Mouse (Mus musculus): ENCODE measurements around the gene Adprm. TPM values are rescaled to one million over a fixed set of nuclear protein-coding genes. Genes with fewer than 3 reads are reported as not detected.

The Adprm gene
- polyA plus RNA-seq, 1 experiment from 2014 or later, result 18.5 TPM

DNA sequence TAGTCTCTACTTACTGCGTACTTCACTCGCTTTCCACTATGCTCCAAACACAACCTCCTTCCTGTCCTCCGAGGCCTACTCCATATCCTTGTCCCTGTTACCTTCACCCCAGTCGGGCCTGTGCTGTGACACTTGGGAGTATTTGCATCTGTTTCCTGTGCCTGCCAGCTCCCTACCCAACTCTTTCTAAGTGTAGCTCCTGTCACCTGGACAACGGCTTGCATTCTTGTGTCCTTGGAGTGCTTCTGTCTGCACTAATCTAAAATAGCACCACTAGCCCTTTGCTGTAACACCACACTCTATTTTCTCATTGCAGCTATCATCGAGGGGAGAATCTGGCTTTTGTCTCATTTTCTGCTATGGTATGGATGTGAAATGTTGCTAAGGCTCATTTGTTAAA, 11.9 kb downstream of the Adprm start:
- 90% methylated on average over 6 of the region's 6 CpGs for WGBS
- no peak for ATAC-seq (replicated peaks; ENCODE audit: low FRiP score)
- no peaks in the 10 kb centered on the region for H3K27me3 ChIP-seq (replicated peaks; ENCODE audit: control insufficient read depth, insufficient read depth, low read length)
- H3K9me3 ChIP-seq (ENCODE audit: control insufficient read depth, low read length), result no peaks in the 10 kb centered on the region
- no peak overlapping the region for H3K4me2 ChIP-seq
- peaks cover 3% of the 10 kb centered on the region; the same call in 1 of the 2 replicates for H3K4me1 ChIP-seq (replicated peaks; ENCODE audit: control insufficient read depth, insufficient read depth, low read length)
- no peak for DNase-seq (ENCODE audit: low spot score)
- H3K27ac ChIP-seq (ENCODE audit: low read depth, low read length), result no peak overlapping the region
- H3K9ac ChIP-seq (ENCODE audit: low read depth, low read length), result no peak overlapping the region
- no peak overlapping the region for H3K4me3 ChIP-seq (ENCODE audit: low read depth, low read length)
- H3K36me3 ChIP-seq (ENCODE audit: control insufficient read depth, insufficient read depth, low read length), result peaks cover 21% of the 10 kb centered on the region

DNA sequence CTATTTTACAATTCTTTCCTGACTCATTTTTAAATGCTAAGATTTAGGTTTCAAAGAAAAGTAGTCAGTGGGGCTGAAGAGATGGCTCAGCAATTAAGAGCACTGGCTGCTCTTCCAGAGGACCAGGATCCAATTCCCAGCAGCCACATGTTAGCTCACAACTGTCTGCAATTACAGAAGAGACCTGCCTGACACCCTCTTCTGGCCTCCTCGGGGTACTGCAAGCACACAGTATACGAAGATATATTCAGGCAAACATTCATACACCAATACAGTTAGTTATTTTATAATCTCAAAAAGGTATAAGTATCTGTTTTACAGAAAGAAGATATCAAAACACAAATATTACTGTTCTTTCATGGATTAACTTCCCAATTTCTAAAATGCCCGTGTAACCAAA, 12.6 kb downstream of the Adprm start:
- no peak overlapping the region for H3K4me2 ChIP-seq
- no peak overlapping the region for H3K27ac ChIP-seq (ENCODE audit: low read depth, low read length)
- no peak for ATAC-seq (replicated peaks; ENCODE audit: low FRiP score)
- H3K4me1 ChIP-seq (replicated peaks; ENCODE audit: control insufficient read depth, insufficient read depth, low read length), result peaks cover 3% of the 10 kb centered on the region; the same call in 1 of the 2 replicates
- H3K36me3 ChIP-seq (ENCODE audit: control insufficient read depth, insufficient read depth, low read length), result peaks cover 21% of the 10 kb centered on the region
- H3K27me3 ChIP-seq (replicated peaks; ENCODE audit: control insufficient read depth, insufficient read depth, low read length), result no peaks in the 10 kb centered on the region
- H3K9ac ChIP-seq (ENCODE audit: low read depth, low read length), result no peak overlapping the region
- 85% methylated on average over 3 of the region's 3 CpGs for WGBS
- no peaks in the 10 kb centered on the region for H3K9me3 ChIP-seq (ENCODE audit: control insufficient read depth, low read length)
- H3K4me3 ChIP-seq (ENCODE audit: low read depth, low read length), result no peak overlapping the region
- DNase-seq (ENCODE audit: low spot score), result no peak

DNA sequence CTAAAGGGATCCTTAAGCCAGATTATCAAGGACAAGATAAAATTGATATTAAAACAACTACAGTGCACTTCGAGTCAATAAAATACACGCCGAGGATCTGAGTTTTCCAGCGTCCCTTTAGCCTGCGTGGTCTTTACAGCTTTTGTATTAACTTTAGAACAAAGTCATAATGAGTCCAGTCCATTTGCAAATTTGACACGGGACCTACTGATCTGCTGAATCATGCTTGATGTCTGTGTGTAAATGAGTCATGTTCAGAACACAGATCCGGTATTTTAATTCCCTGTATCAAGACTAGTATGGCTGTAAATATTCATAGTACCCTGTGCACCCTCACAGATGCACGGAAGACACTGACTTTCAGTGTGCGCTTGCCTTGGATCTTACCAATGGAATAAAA, 15.5 kb downstream of the Adprm start:
- H3K4me3 ChIP-seq (ENCODE audit: low read depth, low read length), result no peak overlapping the region
- peaks cover 19% of the 10 kb centered on the region for H3K36me3 ChIP-seq (ENCODE audit: control insufficient read depth, insufficient read depth, low read length)
- no peak overlapping the region for H3K4me2 ChIP-seq
- H3K27me3 ChIP-seq (replicated peaks; ENCODE audit: control insufficient read depth, insufficient read depth, low read length), result no peaks in the 10 kb centered on the region
- DNase-seq (ENCODE audit: low spot score) (no peak), ATAC-seq (replicated peaks; ENCODE audit: low FRiP score) (no peak)
- no peak overlapping the region for H3K9ac ChIP-seq (ENCODE audit: low read depth, low read length)
- no peaks in the 10 kb centered on the region for H3K4me1 ChIP-seq (replicated peaks; ENCODE audit: control insufficient read depth, insufficient read depth, low read length)
- H3K27ac ChIP-seq (ENCODE audit: low read depth, low read length), result no peak overlapping the region
- H3K9me3 ChIP-seq (ENCODE audit: control insufficient read depth, low read length), result no peaks in the 10 kb centered on the region
- WGBS, result 91% methylated on average over 9 of the region's 9 CpGs

DNA sequence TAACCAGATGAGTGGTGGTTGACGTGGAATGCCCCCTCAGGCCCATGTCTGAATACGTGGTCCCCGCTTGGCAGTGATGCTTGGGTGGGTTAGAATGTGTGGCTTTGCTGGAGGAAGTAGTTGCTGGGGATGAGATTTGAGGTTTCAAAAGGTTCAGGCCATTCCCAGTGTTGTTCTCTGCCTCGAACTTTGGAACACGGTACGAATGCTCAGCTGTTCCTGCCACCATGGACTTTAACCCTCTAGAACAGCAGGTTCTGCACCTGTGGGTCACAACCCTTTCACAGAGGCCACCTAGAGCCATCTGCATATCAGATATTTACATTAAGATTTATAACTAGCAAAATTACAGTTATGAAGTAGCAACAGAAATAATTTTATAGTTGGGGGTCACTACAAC, 16.2 kb downstream of the Adprm start:
- Histone ChIP-seq H3K27me3 (replicated peaks; ENCODE audit: control insufficient read depth, insufficient read depth, low read length) (no peaks in the 10 kb centered on the region), H3K4me2 (no peak overlapping the region), H3K36me3 (ENCODE audit: control insufficient read depth, insufficient read depth, low read length) (peaks cover 16% of the 10 kb centered on the region), H3K4me3 (ENCODE audit: low read depth, low read length) (no peak overlapping the region), H3K27ac (ENCODE audit: low read depth, low read length) (no peak overlapping the region), H3K9ac (ENCODE audit: low read depth, low read length) (no peak overlapping the region), H3K4me1 (replicated peaks; ENCODE audit: control insufficient read depth, insufficient read depth, low read length) (no peaks in the 10 kb centered on the region), H3K9me3 (ENCODE audit: control insufficient read depth, low read length) (no peaks in the 10 kb centered on the region)
- no peak for ATAC-seq (replicated peaks; ENCODE audit: low FRiP score)
- 85% methylated on average over 6 of the region's 6 CpGs for WGBS
- DNase-seq (ENCODE audit: low spot score), result no peak

DNA sequence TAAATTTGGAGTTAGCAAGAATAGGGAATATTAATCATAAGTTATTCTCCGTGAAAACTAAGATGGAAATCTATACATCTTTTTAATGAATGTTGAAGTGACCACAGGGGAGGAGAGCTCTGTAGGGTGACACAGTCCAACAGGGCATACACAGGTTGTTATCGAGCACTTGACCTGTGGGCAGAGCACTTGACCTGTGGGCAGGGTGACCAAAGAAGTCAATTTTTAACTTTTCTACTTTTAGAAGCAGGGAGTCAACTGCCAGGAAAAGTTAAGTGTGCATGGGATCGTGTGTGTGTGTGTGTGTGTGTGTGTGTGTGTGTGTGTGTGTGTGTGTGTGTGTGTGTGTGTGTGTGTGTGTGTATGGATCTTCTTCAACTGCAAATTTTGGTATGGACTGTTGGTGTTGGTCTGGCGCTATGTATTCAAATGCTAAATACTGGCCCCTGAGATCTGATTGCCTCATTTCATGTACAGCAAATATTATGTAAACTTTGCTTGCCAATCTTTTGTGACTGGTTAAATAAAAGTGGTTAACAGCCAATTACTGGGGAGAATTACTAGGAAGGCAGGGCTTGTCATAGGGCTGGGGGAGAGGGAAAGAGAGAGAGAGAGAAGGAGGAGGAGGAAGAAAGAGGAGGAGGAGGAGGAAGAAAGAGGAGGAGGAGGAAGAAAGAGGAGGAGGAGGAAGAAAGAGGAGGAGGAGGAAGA, 17.5 kb downstream of the Adprm start:
- 0 out of 2 replicates have a peak, but pooled peaks have one; percentile 57 for ATAC-seq (replicated peaks; ENCODE audit: low FRiP score)
- H3K27me3 ChIP-seq (replicated peaks; ENCODE audit: control insufficient read depth, insufficient read depth, low read length), result no peaks in the 10 kb centered on the region
- H3K9ac ChIP-seq (ENCODE audit: low read depth, low read length), result no peak overlapping the region
- DNase-seq (ENCODE audit: low spot score), result no peak
- no peaks in the 10 kb centered on the region for H3K4me1 ChIP-seq (replicated peaks; ENCODE audit: control insufficient read depth, insufficient read depth, low read length)
- H3K4me2 ChIP-seq, result no peak overlapping the region
- no peak overlapping the region for H3K27ac ChIP-seq (ENCODE audit: low read depth, low read length)
- WGBS, result 64% methylated on average over 4 of the region's 4 CpGs
- H3K4me3 ChIP-seq (ENCODE audit: low read depth, low read length), result no peak overlapping the region
- H3K9me3 ChIP-seq (ENCODE audit: control insufficient read depth, low read length), result no peaks in the 10 kb centered on the region
- peaks cover 8% of the 10 kb centered on the region for H3K36me3 ChIP-seq (ENCODE audit: control insufficient read depth, insufficient read depth, low read length)

DNA sequence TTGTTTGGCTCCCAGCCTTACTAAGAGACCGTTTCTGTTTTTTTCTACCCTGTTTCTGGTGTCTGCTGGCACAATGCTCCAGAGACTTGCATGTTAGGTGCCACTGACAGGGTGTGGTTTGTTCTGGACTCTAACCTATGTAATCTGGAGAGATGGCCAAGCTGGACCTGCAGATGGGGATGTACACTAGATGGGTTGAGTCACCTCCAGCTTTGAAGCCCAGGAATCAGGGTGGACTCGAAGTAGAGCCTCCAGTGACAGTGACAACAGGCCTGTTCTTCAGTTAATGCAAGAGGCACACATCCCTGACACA, 20.8 kb downstream of the Adprm start:
- no peaks in the 10 kb centered on the region for H3K27me3 ChIP-seq (replicated peaks; ENCODE audit: control insufficient read depth, insufficient read depth, low read length)
- WGBS, result 60% methylated on average over 2 of the region's 2 CpGs

DNA sequence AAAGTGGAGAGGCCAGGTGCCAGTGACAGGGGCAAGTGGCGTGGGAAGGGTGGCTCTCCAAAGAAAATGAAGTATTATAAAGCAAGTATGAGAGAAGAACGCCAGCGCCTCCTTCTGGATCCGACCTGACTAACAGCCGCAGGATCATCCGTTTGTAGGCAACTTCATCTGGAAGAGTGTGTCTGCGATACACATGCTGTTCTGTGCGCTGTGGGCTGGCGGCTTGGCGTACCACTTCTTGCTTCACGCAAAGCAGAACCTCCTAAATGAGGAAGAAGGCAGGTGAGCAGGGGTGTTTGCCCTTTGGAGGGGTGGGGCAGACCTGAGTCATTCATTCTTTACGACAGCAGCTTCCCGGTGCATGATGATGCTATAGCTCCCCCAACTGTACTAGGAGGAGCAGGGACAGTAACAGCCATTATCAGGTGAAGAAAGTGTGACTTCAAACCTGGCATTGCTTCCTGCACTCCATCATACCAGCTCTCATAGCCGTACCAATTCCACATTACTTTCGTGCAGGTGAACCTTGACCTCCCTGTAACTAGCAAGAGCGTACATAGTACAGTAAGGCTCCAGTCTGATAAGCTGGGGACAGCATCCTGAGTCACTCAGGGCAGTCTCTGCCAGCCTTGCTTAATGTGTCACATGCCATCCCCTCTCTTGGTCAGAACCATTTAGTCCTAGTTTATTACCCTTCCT, 21.3 kb downstream of the Adprm start:
- WGBS, result 44% methylated on average over 16 of the region's 16 CpGs
- Histone ChIP-seq H3K9me3 (ENCODE audit: control insufficient read depth, low read length) (no peaks in the 10 kb centered on the region), H3K27ac (ENCODE audit: low read depth, low read length) (no peak overlapping the region), H3K27me3 (replicated peaks; ENCODE audit: control insufficient read depth, insufficient read depth, low read length) (no peaks in the 10 kb centered on the region), H3K9ac (ENCODE audit: low read depth, low read length) (no peak overlapping the region), H3K4me3 (ENCODE audit: low read depth, low read length) (no peak overlapping the region), H3K4me1 (replicated peaks; ENCODE audit: control insufficient read depth, insufficient read depth, low read length) (no peaks in the 10 kb centered on the region), H3K36me3 (ENCODE audit: control insufficient read depth, insufficient read depth, low read length) (no peaks in the 10 kb centered on the region), H3K4me2 (no peak overlapping the region)
- DNase-seq (ENCODE audit: low spot score), result no peak
- no peak for ATAC-seq (replicated peaks; ENCODE audit: low FRiP score)

More for the DNA sequence above, 20.8 kb downstream of the Adprm start:
- H3K36me3 ChIP-seq (ENCODE audit: control insufficient read depth, insufficient read depth, low read length), result no peaks in the 10 kb centered on the region
- H3K4me3 ChIP-seq (ENCODE audit: low read depth, low read length), result no peak overlapping the region
- DNase-seq (ENCODE audit: low spot score) (no peak), ATAC-seq (replicated peaks; ENCODE audit: low FRiP score) (no peak)
- H3K9me3 ChIP-seq (ENCODE audit: control insufficient read depth, low read length), result no peaks in the 10 kb centered on the region
- H3K4me1 ChIP-seq (replicated peaks; ENCODE audit: control insufficient read depth, insufficient read depth, low read length), result no peaks in the 10 kb centered on the region
- H3K27ac ChIP-seq (ENCODE audit: low read depth, low read length), result no peak overlapping the region
- no peak overlapping the region for H3K4me2 ChIP-seq
- H3K9ac ChIP-seq (ENCODE audit: low read depth, low read length), result no peak overlapping the region

DNA sequence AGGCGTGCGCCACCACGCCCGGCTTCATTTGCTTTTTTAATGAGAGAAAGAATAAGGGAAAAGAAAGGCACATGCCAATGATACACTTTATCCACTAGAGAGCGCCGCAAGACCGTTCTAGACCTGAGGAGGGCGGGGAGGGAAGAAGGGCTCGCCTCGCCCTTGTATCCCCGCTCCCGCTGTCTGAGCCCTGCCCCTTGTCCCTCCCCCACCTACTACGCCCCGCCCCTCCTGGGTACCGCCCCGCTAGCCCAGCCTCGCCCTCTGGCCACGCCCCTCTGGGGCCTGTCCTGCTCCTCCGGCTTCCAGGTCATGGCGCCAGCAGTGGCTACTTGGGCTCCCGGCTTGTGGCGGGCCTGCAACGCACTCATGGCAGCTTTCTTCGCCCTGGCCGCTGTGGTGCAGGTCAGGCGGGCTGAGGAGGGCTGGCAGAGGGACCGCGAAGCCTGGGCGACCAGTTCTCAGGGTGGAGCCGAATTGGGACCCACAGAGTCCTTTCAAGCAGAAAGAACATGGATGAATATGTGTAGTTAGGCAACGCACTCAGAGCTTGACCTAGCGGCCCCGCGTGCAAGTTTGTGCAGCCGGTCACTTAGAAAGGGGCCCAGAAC, 27.4 kb downstream of the Adprm start, which contains the start of gene Tmem220:
Tmem220 (plus strand) TSS at position 288 of the 611 bp plus-strand sequence.
- 1% methylated on average over 35 of the region's 35 CpGs for WGBS

More for the DNA sequence above, 27.4 kb downstream of the Adprm start, which contains the start of gene Tmem220:
- peak within 1 kb of the TSS; percentile 80 for H3K4me2 ChIP-seq
- H3K36me3 ChIP-seq (ENCODE audit: control insufficient read depth, insufficient read depth, low read length), result no peaks in the 10 kb centered on the region
- DNase-seq (ENCODE audit: low spot score), result peak; percentile 93
- no peak within 1 kb of the TSS for H3K27ac ChIP-seq (ENCODE audit: low read depth, low read length)
- H3K9me3 ChIP-seq (ENCODE audit: control insufficient read depth, low read length), result no peaks in the 10 kb centered on the region
- H3K27me3 ChIP-seq (replicated peaks; ENCODE audit: control insufficient read depth, insufficient read depth, low read length), result peaks cover 2% of the 10 kb centered on the region; the same call in 1 of the 2 replicates
- peak within 1 kb of the TSS; percentile 56 for H3K4me3 ChIP-seq (ENCODE audit: low read depth, low read length)
- H3K9ac ChIP-seq (ENCODE audit: low read depth, low read length), result peak within 1 kb of the TSS; percentile 72
- H3K4me1 ChIP-seq (replicated peaks; ENCODE audit: control insufficient read depth, insufficient read depth, low read length), result peaks cover 3% of the 10 kb centered on the region; the same call in 1 of the 2 replicates
- ATAC-seq (replicated peaks; ENCODE audit: low FRiP score), result peak; percentile 100
